Mouse (Mus musculus): ENCODE data around the gene Poldip2. TPM values are rescaled to one million over a fixed set of nuclear protein-coding genes. Genes with fewer than 3 reads are reported as not detected.

Gene Poldip2
- polyA plus RNA-seq, 1 experiment = 113 TPM

DNA sequence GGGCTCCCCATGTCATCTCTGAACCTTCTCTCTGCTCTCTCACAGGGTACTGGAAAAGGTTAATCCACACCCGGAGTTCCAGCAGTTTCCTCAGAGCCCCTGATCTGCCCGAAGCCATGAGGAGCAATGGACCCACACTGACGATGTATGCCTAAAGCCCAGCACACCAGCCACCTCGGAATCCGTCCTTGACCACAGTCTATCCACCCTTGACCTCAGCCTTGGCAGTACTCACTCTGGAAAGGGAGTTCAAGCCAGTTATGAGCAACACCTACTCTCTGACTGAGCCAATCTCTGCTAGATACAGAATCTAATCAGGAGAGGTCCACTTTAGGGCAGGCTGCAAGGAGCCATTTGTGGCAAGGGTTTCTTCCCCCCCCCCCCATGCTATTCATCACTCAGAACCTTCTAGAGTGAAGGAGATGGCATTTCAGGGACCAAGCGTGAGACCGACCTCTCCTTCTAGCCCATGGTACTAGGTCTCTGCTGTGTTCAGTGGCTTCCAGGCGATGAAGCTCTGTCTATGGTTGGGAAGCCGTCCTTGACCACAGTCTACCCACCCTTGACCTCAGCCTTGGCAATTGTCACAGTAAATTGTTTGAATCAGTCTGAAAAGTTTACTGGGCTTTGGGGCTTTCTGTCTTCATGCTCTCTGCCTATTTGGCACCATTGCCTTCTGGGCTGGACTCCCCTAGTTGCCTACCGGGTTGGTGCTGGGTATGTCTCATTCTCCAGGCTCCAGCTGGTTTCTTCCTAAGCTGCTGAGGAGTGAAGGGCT is 40.5 kb upstream of the Poldip2 start:
- H3K4me3 ChIP-seq (ENCODE audit: insufficient read depth, low read length) = no peak overlapping the region
- TF ChIP-seq CTCF (IDR thresholded peaks at IDR 0.05; ENCODE audit: extremely low read depth, insufficient read depth, low read length) (no peak), POLR2A (IDR thresholded peaks at IDR 0.05; ENCODE audit: extremely low read depth, insufficient read depth, low read length) (no peak)
- no peak overlapping the region for H3K27ac ChIP-seq (ENCODE audit: insufficient read depth, low read length)
- H3K4me1 ChIP-seq (ENCODE audit: control insufficient read depth, insufficient read depth, low read length) = no peaks in the 10 kb centered on the region; the same call in 1 of the 2 replicates

- H3K27ac ChIP-seq (ENCODE audit: insufficient read depth, low read length) = no peak overlapping the region
- no peak for TF ChIP-seq POLR2A (IDR thresholded peaks at IDR 0.05; ENCODE audit: extremely low read depth, insufficient read depth, low read length)
- TF ChIP-seq CTCF (IDR thresholded peaks at IDR 0.05; ENCODE audit: extremely low read depth, insufficient read depth, low read length) = no peak
- H3K4me1 ChIP-seq (ENCODE audit: control insufficient read depth, insufficient read depth, low read length) = no peaks in the 10 kb centered on the region
- H3K4me3 ChIP-seq (ENCODE audit: insufficient read depth, low read length) = no peak overlapping the region
Observed at GRCm38 (mm10) chr11:78475289-78475688, 36.7 kb upstream of the Poldip2 start.

DNA sequence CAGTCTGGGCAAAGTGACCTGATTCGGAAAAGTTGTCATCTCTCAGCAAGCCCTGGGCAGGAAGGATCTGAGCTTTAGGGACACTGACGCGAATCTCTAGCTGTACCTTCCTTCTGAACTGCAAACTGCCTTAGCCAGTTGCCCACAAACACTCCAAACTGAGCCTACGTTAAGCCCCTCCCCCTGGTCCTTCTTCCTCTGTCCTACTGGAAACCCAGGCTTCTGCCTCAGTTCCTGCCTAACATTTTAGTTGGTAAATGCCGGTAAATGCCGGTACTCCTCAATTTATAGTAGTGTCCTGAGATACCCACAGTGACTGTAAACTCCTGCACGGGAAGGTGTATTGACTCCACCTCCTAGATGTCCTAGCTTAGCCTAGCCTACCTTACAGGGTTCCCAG is 28.4 kb upstream of the Poldip2 start:
- Histone ChIP-seq H3K27ac (ENCODE audit: insufficient read depth, low read length) (no peak overlapping the region), H3K4me1 (ENCODE audit: control insufficient read depth, insufficient read depth, low read length) (no peaks in the 10 kb centered on the region)
- no peak for TF ChIP-seq CTCF (IDR thresholded peaks at IDR 0.05; ENCODE audit: extremely low read depth, insufficient read depth, low read length)
- TF ChIP-seq POLR2A (IDR thresholded peaks at IDR 0.05; ENCODE audit: extremely low read depth, insufficient read depth, low read length) = no peak

GRCm38 (mm10) chr11:78488168-78488567 is 23.8 kb upstream of the Poldip2 start:
- TF ChIP-seq POLR2A (IDR thresholded peaks at IDR 0.05; ENCODE audit: extremely low read depth, insufficient read depth, low read length) = no peak
- peak; percentile 81 for TF ChIP-seq CTCF (IDR thresholded peaks at IDR 0.05; ENCODE audit: extremely low read depth, insufficient read depth, low read length)
- Histone ChIP-seq H3K27ac (ENCODE audit: insufficient read depth, low read length) (no peak overlapping the region), H3K4me1 (ENCODE audit: control insufficient read depth, insufficient read depth, low read length) (peaks cover 2% of the 10 kb centered on the region; the same call in 1 of the 2 replicates)

More for the DNA sequence above, 28.4 kb upstream of the Poldip2 start:
- no peak overlapping the region for H3K4me3 ChIP-seq (ENCODE audit: insufficient read depth, low read length)

GRCm38 (mm10) chr11:78490781-78491241 is 21.2 kb upstream of the Poldip2 start:
- Histone ChIP-seq H3K4me1 (ENCODE audit: control insufficient read depth, insufficient read depth, low read length) (peaks cover 2% of the 10 kb centered on the region; the same call in 1 of the 2 replicates), H3K4me3 (ENCODE audit: insufficient read depth, low read length) (peak overlapping the region; percentile 17), H3K27ac (ENCODE audit: insufficient read depth, low read length) (no peak overlapping the region)
- 0 out of 2 replicates have a peak, but pooled peaks have one; percentile 16 for TF ChIP-seq CTCF (IDR thresholded peaks at IDR 0.05; ENCODE audit: extremely low read depth, insufficient read depth, low read length)
- no peak for TF ChIP-seq POLR2A (IDR thresholded peaks at IDR 0.05; ENCODE audit: extremely low read depth, insufficient read depth, low read length)

More at GRCm38 (mm10) chr11:78488168-78488567, 23.8 kb upstream of the Poldip2 start:
- H3K4me3 ChIP-seq (ENCODE audit: insufficient read depth, low read length) = no peak overlapping the region

DNA sequence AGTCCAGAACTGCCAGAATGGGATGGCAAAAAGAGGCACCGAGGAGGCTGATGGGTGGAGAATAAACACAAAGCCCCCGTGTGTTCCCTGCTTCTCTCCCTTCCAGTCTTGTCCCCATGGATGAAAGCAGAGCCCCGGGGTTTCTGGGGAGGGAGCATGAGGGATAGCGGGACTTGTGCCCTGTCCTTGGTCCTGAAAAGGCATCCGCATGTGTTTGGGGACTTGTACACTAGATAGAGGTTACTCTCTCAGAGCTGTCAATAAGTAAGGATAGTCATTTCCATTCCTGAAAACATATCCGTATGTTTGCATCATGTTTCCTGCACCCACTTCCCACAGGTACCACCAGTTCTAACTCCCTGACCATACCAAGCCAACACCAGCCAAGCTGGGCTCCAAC is 16.1 kb upstream of the Poldip2 start:
- Histone ChIP-seq H3K27ac (ENCODE audit: insufficient read depth, low read length) (no peak overlapping the region), H3K4me1 (ENCODE audit: control insufficient read depth, insufficient read depth, low read length) (peaks cover 2% of the 10 kb centered on the region; the same call in 1 of the 2 replicates), H3K4me3 (ENCODE audit: insufficient read depth, low read length) (peak overlapping the region; percentile 96)
- no peak for TF ChIP-seq CTCF (IDR thresholded peaks at IDR 0.05; ENCODE audit: extremely low read depth, insufficient read depth, low read length)
- no peak for TF ChIP-seq POLR2A (IDR thresholded peaks at IDR 0.05; ENCODE audit: extremely low read depth, insufficient read depth, low read length)

GRCm38 (mm10) chr11:78497071-78497541 is 14.9 kb upstream of the Poldip2 start:
- H3K27ac ChIP-seq (ENCODE audit: insufficient read depth, low read length) = peak overlapping the region; percentile 69
- peaks cover 2% of the 10 kb centered on the region; the same call in 1 of the 2 replicates for H3K4me1 ChIP-seq (ENCODE audit: control insufficient read depth, insufficient read depth, low read length)
- H3K4me3 ChIP-seq (ENCODE audit: insufficient read depth, low read length) = peak overlapping the region; percentile 96
- TF ChIP-seq POLR2A (IDR thresholded peaks at IDR 0.05; ENCODE audit: extremely low read depth, insufficient read depth, low read length) = no peak
- TF ChIP-seq CTCF (IDR thresholded peaks at IDR 0.05; ENCODE audit: extremely low read depth, insufficient read depth, low read length) = no peak

DNA sequence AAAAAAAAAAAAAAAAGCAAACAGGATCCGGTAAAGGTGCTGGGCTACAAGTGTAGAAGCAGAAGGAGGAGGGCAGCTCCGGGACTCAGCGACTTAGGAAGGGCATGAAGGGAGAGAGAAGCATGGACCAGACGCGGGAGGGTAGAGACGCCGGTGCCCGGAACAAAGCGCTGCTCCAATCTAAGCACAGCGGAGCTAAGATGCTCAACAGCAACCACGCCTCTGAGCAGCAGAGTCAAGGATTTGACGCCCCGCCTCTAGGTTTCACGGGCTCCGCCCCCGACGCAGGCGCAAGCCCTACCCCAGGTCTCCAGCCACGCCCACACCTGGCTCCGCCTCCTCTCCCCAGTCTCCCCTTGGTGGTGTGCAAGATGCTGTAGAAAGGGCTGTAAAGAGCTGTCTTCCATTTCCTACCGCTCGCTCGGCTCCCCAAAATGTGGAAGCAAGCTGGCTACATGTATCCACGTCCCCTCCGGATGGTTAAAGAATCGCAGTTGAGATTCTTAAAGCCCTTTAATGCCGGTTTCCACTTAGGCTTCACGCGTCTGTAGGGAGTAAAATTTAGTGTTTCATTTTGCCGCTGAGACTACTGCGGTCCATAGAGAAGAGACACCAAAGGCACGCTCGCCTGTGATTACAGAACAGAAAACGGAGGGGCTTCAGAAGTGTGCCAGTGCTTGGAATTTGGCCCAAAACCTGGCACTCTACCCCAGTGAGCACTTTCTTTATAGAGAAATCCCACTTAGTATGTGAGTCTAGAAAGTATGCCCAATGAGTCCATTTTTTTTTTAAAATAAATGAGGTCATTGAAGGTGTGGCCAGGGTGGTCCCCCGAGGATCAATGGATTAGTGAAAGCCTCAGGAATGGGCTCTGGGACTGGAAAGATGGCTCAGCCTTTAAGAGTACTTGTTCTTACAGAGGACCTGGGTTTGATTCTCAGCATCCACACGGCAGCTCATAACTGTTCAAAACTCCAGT is 14.2 kb upstream of the Poldip2 start, which contains the start of gene Sarm1:
TSS of gene Sarm1 (minus strand) at position 211 of the 979 bp plus-strand sequence.
- Histone ChIP-seq H3K4me1 (ENCODE audit: control insufficient read depth, insufficient read depth, low read length) (peaks cover 2% of the 10 kb centered on the region; the same call in 1 of the 2 replicates), H3K4me3 (ENCODE audit: insufficient read depth, low read length) (peak within 1 kb of the TSS; percentile 96), H3K27ac (ENCODE audit: insufficient read depth, low read length) (peak within 1 kb of the TSS; percentile 69)
- TF ChIP-seq POLR2A (IDR thresholded peaks at IDR 0.05; ENCODE audit: extremely low read depth, insufficient read depth, low read length) = peak; percentile 99
- TF ChIP-seq CTCF (IDR thresholded peaks at IDR 0.05; ENCODE audit: extremely low read depth, insufficient read depth, low read length) = no peak

- TF ChIP-seq POLR2A (IDR thresholded peaks at IDR 0.05; ENCODE audit: extremely low read depth, insufficient read depth, low read length) (no peak), CTCF (IDR thresholded peaks at IDR 0.05; ENCODE audit: extremely low read depth, insufficient read depth, low read length) (no peak)
- no peak within 1 kb of the TSS for H3K27ac ChIP-seq (ENCODE audit: insufficient read depth, low read length)
- peak within 1 kb of the TSS; percentile 96 for H3K4me3 ChIP-seq (ENCODE audit: insufficient read depth, low read length)
- peaks cover 2% of the 10 kb centered on the region; the same call in 1 of the 2 replicates for H3K4me1 ChIP-seq (ENCODE audit: control insufficient read depth, insufficient read depth, low read length)
Observed at GRCm38 (mm10) chr11:78499004-78499403, 13.0 kb upstream of the Poldip2 start, which contains the start of gene Vtn. Vtn (plus strand) TSS chr11:78499091.

Measured in cortical plate, adult 2 months (tissue).